In genomic region chr5:112962166-112962565, GRCm38 (mm10) we compare ENCODE assay signal across 17 mouse cellular contexts.
"Had no signal": no experiment of that assay in that cellular context is flagged by ENCODE, and none has a peak within 500 bp of the region (broad histone marks: within the 10 kb centered on the region; RNA-seq: fewer than 3 reads in every experiment).

No protein-coding gene starts in this region.

- H3K4me1 ChIP-seq: liver, embryonic 12.5 days had no signal

- ATAC-seq: liver, embryonic 12.5 days had no signal

- DNase-seq: kidney, adult 11 months; kidney, adult 8-10 months; kidney, postnatal 14 days; layer of hippocampus, adult 9-11 months; liver; lung, adult 18-20 months; lung, postnatal 4 days; midbrain, embryonic 14.5 days; thymus, postnatal 25 days had no signal

- H3K4me3 ChIP-seq: intestine, embryonic 15.5 days; kidney, embryonic 15.5 days; limb, embryonic 10.5 days; limb, embryonic 13.5 days; liver, embryonic 12.5 days; liver, embryonic 15.5 days; stomach, embryonic 15.5 days had no signal

- H3K27ac ChIP-seq: intestine, embryonic 15.5 days; kidney, embryonic 15.5 days; limb, embryonic 10.5 days; limb, embryonic 13.5 days; liver, embryonic 12.5 days; liver, embryonic 15.5 days; stomach, embryonic 15.5 days had no signal

- H3K9ac ChIP-seq: intestine, embryonic 15.5 days; kidney, embryonic 15.5 days; limb, embryonic 13.5 days; liver, embryonic 12.5 days; liver, embryonic 15.5 days; stomach, embryonic 15.5 days had no signal

- H3K9me3 ChIP-seq: intestine, embryonic 15.5 days; kidney, embryonic 15.5 days; limb, embryonic 10.5 days; limb, embryonic 13.5 days; liver, embryonic 12.5 days; liver, embryonic 15.5 days; stomach, embryonic 15.5 days had no signal

- H3K27me3 ChIP-seq: intestine, embryonic 15.5 days; kidney, embryonic 15.5 days; limb, embryonic 13.5 days; liver, embryonic 12.5 days; liver, embryonic 15.5 days; stomach, embryonic 15.5 days had no signal

- H3K4me2 ChIP-seq: intestine, embryonic 15.5 days; kidney, embryonic 15.5 days; limb, embryonic 13.5 days; liver, embryonic 12.5 days; liver, embryonic 15.5 days; midbrain, embryonic 11.5 days; stomach, embryonic 15.5 days had no signal

- H3K36me3 ChIP-seq: intestine, embryonic 15.5 days; kidney, embryonic 15.5 days; limb, embryonic 10.5 days; limb, embryonic 13.5 days; liver, embryonic 12.5 days; liver, embryonic 15.5 days; stomach, embryonic 15.5 days had no signal
